Mouse (Mus musculus): ENCODE data around the gene Pigyl.

GRCm38 (mm10) chr9:22115635-22116034 is 41.0 kb upstream of the Pigyl start:
- TF ChIP-seq POLR2A (IDR thresholded peaks at IDR 0.05; ENCODE audit: borderline replicate concordance, insufficient read depth, low read length), result no peak
- TF ChIP-seq CTCF (IDR thresholded peaks at IDR 0.05; ENCODE audit: borderline replicate concordance, insufficient read depth, low read depth, low read length), result no peak

All from cerebellum, adult 2 months (tissue).